Mouse (Mus musculus) duodenum, adult 2 months (tissue): ENCODE measurements around the gene Rsph10b. TPM values are rescaled to one million over a fixed set of nuclear protein-coding genes. Genes with fewer than 3 reads are reported as not detected.

ENCODE experiments used
- polyA plus RNA-seq: library from polyadenylated mRNA; depleted of rRNA; stranded (reverse); fragments of >200 nt; gene quantifications from 2 replicates; pipeline ENCODE4 v1.2.3, GENCODE M21; 2012; ENCODE audit warnings: low replicate concordance; rRNA removed

Gene Rsph10b
- polyA plus RNA-seq: not detected in 2 replicates

DNA sequence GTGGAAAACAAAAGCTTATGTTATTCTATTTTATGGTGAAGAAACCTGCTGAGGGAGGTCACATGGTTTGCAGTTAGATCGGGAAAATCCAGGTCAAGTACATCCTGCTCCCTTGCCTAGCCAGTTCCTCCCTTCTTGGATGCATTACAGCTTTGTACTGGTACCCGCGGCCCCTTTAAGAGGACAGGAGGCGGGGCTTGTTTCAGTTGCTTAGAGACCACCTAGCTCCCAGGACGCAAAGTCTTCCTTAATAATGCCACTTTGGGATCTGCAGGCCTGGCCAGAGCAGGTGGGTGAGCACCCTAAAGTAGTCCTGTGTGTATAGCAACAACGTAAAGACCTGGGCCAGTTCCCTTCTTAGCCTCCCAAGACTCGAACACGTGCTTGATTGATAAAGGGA lies at the start of gene Rsph10b:
Gene Rsph10b, plus strand, starts transcription at position 205 of the 400 bp plus-strand sequence.

DNA sequence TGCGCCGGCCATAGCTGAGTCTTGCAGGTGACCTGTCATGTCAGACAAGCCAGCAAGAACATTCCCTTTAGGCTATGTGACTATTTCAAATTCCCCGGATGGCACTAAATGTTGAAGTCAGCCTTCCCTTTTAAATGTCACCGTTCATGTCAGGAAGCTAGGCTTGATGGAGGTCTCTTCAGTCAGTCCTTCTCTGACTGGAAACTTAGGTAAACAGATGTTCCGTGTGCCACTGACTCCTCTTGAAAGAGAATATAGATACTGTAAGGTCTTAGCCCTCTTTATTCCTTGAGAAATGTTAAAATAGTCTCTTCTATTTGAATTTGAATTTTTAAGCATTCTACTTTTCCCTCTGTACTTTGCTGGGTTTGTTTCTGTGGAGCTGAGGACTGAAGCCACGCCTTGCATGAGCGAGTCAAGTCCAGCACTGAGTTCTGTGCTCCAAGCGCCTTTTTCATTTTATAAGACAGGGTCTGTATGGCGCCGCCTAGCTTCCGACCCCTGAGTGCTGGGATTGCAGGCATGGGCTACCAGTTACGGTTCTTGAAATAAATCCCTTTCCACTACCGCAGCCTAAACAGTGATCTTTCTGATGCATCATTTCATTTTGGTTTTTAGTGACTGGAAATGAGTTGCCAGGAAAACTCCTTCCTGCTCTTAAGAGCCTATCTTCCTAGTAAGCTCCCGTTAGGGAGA lies 35.1 kb upstream of the Rsph10b start, which contains the start of gene Ankrd61:
Gene Ankrd61, minus strand, starts transcription at position 51 of the 696 bp plus-strand sequence.

DNA sequence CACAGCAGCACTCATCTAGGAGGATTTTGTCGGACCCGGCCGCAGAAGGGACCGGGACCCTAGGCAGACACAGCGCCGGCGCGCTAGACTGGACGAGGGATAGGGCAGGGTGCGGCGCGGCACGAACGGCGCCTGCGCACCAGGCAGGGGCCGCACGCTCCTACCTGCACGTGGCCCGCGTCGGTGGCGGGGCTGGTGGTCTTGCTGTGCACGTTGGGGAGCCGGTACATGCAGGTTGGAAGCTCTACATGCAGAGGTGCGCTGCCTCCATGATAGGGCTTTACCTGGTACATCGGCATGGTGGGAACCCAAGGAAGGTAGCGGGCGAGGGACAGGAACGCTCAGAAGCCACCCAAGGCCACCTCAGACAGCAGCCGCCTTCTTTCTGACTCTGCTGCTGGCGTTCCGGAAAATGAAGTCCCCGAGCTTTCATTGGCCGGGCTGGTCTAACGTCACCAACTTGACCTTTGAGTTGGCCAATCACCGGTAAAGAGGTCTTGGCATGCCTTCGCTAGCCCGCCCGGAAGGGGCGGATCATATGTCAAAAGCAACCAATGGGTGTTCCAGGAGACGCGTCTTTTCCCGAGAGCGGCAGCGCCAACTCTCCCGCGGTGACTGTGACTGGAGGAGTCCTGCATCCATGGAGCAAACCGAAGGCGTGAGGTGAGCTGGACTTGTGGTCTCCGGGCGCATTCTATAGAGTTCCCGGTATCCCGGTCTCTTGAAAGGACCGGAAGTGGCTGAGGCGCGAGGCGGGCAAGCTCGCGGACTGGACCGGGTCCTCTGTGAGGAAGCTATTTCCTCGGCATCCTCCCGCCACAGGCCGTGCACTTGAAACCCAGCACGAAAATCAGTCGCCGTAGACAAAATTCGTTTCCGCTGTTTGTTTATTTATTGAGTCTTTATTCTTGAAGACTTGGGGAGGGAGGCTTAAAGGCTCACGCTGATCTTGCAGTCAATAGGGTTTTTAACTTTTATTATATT lies 23.1 kb upstream of the Rsph10b start, which contains the start of the genes Aimp2 and Pms2:
Gene Aimp2, minus strand, starts transcription at position 431 of the 984 bp plus-strand sequence.
Gene Pms2, plus strand, starts transcription at position 548 of the 984 bp plus-strand sequence.

DNA sequence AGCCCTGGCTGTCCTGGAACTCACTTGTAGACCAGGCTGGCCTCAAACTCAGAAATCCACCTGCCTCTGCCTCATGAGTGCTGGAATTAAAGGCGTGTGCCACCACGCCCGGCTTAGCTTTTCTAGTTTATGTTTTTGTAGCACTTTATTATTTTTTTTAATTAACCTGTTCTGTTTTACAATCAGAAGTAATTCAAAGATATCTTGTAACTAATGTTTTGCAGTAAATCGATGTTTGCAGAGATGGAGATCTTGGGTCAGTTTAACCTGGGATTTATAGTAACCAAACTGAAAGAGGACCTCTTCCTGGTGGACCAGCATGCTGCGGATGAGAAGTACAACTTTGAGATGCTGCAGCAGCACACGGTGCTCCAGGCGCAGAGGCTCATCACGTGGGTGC lies 5.0 kb upstream of the Rsph10b start, which contains the start of gene Gm42421:
Gene Gm42421, plus strand, starts transcription at position 301 of the 400 bp plus-strand sequence.

DNA sequence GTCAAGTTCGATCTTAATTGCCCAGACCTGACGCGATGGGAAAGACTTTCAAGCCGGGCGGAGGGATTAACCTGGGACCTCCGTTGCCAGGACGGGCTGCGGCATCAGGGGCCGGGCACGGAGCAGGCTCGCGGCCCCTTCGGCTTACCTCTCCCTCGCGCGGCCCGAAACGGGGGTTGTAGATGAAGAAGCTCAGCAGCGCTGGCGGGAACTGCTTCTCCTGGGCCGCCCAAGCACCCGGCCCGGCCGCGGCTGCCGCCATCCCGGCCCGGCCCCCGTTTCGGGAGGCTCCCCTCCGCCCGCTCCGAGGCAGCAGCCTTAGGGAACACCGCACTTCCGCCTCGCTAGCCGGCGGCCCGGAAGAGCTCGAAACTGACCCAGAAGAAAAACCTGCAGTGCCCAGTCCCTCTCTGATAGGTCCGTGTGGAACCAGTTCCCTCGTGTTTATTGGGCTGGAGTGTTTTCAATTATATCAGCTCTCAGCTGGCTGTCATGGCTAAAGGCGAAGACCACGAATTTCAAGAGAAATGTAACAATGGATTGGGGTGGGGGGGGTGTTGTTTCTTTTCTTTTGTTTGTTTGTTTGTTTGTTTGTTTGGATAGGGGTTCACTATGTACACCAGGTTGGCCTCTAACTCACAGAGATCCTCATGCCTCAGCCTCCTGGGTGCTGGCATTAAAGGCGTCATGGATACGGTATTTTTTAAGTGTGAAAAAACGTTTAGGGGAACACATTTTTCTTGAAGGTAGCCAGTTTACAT lies 81.9 kb downstream of the Rsph10b start, which contains the start of gene Ccz1:
Gene Ccz1, minus strand, starts transcription at position 327 of the 761 bp plus-strand sequence.

DNA sequence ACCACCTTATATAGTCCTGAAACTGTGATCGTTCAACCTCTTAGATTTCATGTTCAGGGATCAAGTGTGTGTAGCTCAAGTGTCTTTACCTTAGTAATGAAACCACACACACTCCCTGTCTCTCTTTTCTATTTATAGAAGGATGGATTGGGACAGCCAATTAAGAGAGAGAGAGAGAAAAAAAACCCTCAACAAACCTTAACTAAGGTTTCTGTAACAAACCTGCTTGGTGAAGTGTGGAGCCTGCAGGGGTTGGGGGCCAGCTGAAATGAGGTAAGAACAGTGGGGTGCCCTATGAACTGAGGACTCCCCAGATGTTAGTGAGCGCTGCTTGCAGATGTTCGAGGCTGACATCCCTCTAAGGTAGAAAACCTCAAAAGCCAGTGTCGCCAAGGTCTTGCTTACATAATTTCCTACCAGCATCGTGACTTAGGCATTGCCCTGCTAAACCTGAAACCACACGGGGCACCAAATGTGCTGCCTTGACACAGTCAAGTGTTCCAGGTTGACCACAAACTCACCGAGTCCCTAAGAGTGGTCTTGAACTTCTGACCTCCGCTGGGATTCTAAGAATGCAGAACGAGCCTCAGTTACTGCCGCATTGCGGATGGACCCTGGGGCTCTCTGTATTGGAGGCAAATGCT lies 93.9 kb downstream of the Rsph10b start, which contains the start of gene Ocm:
Gene Ocm, minus strand, starts transcription at position 51 of the 644 bp plus-strand sequence.

Other genes starting within 250 kb of the Rsph10b start
- 4.4 and 5.0 TPM in 2 replicates for gene Usp42, start 200.8 kb upstream of the Rsph10b start, polyA plus RNA-seq
- 14.8 and 31.2 TPM in 2 replicates for gene Eif2ak1, start 115.2 kb upstream of the Rsph10b start, polyA plus RNA-seq
- 0.11 TPM in 1 of 2 replicates, not detected in the other for gene Ankrd61, start 35.4 kb upstream of the Rsph10b start, polyA plus RNA-seq
- gene Aimp2, start 23.2 kb upstream of the Rsph10b start, polyA plus RNA-seq: 47.8 and 60.5 TPM in 2 replicates
- 0.62 and 0.85 TPM in 2 replicates for gene Pms2, start 23.1 kb upstream of the Rsph10b start, polyA plus RNA-seq
- not detected in 2 replicates for gene Gm42421, start 4.9 kb upstream of the Rsph10b start, polyA plus RNA-seq
- gene Ccz1, start 81.8 kb downstream of the Rsph10b start, polyA plus RNA-seq: 3.2 and 4.4 TPM in 2 replicates
- gene Ocm, start 93.6 kb downstream of the Rsph10b start, polyA plus RNA-seq: 0.43 and 3.4 TPM in 2 replicates
- gene Lmtk2, start 167.4 kb downstream of the Rsph10b start, polyA plus RNA-seq: 18.1 and 18.5 TPM in 2 replicates